Mouse (Mus musculus): ENCODE data around the gene E130309D02Rik.

Gene E130309D02Rik

DNA sequence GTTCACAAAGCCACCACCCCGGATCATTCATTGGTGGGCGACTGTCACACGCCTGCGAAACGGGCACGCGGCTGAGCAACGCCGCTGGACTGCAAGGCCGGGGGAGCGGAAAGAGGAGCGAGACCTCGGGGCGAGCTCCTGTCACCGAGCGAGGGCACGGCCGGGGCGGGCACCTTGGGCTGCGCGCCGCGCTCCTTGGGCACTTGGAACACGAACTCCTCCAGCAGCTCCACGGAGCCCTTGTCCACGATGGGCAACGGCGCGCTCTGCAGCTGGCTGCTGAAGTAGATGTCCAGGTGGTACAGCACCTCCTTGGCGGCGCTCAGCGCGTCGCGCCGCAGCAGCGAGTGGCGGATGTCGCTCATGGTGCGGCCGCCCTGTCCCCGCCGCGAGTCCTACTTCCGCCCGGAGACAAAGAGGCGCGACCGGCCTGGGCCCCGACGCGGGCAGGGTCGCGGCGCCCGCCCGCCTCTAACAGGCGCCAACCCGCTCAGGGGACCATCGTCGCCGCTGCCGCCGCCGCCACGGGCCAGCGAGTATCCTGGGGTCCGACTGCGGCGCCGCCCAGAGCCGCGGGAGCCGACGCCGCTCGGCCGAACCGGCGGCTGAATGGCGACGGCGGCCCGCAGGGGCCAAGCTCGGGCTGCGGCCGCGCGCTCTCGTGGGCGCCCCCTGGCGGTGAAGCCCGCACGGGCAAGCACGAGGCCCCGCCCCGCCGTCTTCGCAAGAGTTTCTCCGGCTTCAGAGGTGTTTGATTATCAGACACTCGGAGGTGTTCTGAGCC, at the start of gene E130309D02Rik:
E130309D02Rik (minus strand) TSS at position 631 of the 784 bp plus-strand sequence.
- peak; percentile 91 for DNase-seq

DNA sequence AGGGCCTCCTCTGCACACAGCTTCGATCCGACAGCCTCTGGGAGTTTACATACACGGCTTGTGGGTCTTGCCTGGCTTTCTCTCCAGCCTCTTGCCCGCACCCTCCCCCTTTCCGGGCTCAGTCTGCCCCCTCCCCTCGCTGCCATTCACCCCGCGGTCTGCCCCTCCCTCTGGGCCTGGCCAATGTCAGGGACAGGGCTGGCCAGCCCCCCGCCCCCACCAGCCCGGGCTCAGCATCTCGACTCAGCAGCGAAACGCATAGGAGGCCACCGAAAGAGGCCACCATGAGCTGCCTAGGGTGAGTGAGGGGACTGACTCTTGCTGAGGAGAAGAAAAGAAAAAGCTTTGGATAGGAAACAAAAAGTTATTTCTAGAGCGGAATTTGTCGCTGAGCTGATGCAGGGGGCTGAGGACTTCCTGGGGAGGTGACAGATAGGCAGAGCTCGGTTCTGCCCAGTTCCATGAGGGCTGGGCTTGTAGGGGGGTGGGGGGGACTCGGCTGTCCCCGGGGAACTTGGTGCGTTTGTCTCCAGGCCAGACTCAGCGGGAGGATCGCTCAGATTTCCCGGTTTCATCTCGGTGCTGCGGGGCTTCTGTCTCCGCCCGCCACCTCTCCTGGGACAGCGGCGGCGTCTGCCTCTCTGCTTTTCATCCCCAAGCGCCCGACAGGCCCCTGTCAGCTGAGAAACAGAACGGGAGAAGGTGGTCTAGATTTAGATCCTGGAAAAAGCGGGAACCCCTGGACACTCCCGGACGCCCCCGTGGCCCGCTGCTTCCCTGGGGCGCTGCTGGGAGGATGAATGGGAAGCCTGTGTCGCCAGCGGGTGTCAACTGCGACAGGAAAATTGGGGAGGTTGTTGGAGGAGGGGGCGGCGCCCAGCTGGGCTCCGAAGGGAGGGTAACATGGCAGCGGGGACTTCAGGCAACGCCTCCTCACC, 48.8 kb upstream of the E130309D02Rik start:
- DNase-seq, result no peak

DNA sequence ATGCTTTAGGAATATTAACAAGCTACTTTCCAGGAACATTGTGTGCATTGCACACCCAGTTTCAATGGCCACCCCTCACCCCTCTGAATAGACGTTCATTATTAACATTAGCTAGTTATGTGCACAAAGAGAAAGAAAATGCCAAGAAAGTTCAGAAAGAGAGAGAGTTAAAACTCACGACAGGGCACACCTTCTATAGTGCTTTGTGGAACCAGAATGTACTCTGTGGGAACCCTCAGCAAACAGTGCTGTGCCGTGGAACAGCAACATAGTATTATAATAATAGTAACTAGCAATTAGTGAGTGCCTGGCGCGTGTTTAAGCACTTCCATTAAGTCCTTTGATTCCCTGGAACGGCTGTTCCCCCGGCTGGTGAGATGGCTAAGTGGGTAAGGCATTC, 46.3 kb upstream of the E130309D02Rik start:
- DNase-seq, result no peak

DNA sequence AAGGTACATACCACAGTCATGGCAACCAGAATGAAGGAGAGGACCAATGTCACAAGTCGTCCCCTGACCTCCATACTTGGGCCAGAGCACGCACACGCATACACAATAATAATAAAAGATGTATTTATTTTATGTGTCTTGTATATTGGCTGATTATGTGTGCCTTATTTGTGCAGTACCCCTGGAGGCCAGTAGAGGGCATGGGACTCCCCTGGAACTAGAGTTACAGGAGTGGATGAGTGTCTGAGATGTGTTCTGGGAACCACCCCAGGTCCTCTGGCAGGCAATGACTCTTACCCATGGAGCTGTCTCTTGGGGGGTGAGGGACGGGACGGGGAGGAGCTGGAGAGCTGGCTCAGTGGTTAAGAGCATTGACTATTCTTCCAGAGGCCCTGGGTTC, 44.8 kb upstream of the E130309D02Rik start:
- no peak for DNase-seq

DNA sequence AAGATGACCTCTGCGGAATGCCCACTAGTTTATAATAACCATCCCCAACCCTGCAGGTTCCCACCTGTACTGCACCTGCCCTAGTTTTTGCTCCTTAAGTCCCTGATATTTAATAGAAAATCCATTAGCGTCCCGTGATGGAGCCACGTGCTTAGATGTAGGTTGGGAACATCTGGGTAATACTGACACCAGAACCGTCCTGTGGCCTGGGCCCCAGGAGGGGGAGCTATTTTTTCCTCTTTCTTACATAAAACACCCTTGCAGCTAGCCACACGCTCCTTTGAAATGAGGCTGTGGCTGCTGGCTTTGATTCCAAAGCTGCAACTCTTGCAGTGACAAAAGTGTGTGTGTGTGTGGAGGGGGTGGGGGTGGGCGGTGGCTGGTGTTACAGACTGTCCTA, 44.1 kb upstream of the E130309D02Rik start:
- no peak for DNase-seq

DNA sequence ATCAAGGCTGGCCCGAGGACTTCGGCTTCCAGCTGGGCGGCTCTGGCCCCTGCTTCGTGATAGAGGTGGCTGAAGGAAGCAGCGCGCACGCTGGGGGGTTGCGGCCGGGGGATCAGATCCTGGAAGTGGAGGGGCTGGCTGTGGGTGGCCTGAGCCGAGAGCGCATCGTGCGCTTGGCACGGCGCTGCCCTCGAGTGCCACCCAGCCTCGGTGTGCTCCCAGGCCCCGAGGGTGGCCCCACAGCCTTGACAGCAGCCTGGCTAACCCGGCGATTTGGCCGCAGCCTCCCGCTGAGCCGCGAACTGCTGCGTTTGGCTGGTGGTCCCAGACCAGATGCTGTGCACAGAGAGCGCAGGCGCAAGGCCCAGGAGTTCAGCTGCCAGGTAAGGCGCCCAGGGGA, 42.4 kb upstream of the E130309D02Rik start:
- no peak for DNase-seq

DNA sequence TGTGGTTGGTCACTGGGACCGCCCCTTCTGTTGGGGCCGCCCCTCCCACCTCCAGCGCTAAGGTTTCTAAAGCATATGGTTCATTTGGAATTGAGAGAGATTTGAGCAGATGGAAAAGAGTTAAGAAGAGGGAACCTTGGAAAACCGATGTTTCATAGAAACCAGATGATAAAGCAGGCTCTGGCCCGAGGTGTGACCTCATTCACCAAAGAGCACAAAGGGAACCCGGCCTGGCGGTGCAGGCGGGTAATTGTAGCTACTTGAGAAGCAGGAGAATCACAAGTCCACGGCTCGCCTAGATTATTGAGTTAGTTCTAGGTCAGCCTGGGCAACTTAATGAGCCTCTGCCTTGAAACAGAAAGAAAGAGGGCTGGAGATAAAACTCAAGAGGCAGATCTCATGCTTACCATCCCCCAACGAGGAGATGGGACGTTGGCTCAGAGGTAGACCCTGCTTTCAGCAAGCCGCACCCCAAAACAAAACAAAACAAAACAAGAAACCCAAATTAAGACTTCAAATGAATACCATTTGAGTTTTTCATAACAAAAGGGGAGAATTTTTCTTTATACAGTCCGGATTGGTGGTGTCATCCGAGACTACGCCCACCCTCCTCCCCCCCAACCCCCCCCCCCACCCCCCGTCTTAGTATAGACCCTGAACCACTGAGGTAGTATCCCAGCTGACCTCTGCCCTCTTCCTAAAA, 41.7 kb upstream of the E130309D02Rik start, which contains the start of gene Grid2ip:
Grid2ip (plus strand) TSS at position 653 of the 703 bp plus-strand sequence.
- DNase-seq, result no peak

DNA sequence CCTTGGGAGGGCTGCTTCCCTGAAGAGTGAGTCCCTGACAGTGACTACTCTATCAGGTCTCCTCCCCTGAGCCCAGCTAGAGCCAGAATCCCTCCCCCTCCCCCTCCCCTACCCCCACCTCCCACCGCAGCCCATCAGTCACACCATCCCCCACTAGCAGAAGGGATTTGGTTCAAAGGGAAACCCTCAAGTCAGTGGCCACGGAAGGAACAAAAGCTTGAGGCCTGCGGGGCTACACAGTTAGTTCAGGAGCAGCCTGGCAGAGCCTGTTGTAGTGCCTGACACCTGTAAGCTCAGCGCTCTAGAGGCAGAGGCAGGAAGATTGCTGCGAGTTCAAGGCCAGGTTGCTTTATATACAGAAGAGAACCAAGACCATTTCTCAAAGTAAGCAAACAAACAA, 40.9 kb upstream of the E130309D02Rik start:
- no peak for DNase-seq

DNA sequence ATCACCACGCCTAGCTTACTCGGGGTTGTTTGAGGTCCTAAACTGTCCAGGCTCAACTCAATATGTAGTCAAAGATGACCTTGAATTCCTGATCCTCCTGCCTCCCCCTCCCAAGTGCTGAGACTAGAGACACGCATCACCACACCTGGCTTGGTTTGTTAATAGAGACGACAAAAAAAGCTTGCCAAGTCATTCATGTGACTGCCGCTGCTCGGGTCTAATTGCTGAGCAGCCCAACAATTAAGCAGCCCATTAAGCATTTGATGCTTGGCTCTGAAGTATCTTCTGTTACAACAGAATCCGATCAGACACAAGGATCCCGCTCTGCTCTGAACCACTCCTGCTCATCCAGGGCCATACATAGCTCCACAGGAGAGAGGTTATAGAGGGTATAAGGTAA, 31.2 kb upstream of the E130309D02Rik start:
- no peak for DNase-seq

DNA sequence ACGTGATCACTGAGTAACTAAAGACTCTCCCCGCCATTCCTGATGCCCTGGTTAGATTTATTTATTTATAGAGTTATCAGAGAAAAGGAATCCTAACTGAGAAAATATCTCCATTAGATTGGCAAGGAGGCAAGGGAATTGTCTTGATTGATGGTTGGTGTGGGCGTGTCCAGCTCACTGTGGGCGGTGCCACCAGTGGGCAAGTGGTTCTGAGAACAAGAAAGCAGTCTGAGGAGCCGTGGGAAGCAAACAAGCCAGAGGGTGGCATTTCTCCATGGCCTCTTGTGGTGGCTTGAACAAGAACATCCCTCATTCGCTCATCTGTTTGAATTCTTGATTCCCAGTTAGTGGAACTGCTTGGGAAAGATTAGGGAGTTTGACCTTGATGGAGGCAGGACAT, 24.4 kb upstream of the E130309D02Rik start:
- DNase-seq, result no peak

DNA sequence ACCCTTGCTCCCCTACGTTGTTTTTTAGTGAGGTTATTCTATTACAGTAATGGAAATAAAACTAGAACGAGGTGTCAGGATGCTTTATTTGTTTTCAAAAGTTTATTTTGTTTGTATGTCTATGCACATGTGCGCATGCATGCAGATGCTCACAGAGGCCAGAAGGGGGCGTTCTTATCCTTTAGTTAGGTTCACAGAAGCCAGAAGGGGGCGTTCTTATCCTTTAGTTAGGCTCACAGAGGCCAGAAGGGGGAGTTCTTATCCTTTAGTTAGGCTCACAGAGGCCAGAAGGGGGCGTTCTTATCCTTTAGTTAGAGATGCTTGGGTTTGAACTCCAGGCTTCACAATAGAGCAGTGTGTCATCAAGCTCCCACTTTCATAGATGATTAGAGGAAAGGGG, 21.4 kb upstream of the E130309D02Rik start:
- no peak for DNase-seq

DNA sequence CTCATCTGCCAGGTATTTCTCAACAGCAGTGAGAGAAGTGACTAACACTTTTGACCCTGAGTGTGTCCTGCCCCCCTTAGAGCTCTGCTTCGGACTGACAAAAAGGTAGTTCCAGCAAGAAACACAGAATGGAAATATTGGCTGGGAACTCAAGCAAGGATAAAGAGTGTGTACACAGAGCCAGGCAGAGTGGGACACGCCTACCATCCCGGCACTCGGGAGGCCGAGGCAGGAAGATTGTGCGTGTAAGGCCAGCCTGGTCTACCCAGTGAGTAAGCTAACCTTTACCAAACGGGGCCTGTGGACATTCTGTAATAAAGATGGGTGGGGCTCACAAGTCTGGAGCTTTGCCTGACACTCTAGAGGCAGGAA, 19.9 kb upstream of the E130309D02Rik start:
- no peak for DNase-seq

DNA sequence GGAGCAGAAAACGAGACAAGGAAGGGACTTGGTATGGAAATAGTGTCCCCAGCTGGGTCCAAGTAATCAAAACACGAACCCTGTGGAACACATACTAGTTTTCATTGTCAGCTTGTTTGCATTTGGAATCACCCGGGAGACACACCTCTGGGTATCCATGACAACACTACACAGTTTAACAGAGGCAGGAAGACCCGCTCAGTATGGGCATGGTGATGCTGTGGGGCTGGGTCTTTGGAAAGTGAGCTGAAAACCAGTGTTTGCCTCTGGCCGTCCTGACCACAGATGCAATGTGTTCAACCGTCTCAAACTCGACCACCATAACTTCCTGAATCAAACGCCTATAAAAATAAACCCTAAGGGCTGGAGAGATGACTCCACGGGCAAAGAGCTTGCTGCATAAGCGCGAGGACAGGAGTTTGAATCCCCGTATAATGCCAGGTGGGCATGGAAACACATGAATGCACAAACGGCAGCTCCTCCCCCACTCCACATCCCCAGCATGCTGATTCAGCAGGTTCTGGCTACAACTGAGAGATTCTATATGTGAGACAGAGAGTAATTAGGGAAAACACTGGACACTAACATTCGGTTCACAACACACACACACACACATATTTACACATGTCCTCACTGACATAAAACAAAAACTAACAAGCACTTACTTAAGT, 19.4 kb upstream of the E130309D02Rik start:
- no peak for DNase-seq

DNA sequence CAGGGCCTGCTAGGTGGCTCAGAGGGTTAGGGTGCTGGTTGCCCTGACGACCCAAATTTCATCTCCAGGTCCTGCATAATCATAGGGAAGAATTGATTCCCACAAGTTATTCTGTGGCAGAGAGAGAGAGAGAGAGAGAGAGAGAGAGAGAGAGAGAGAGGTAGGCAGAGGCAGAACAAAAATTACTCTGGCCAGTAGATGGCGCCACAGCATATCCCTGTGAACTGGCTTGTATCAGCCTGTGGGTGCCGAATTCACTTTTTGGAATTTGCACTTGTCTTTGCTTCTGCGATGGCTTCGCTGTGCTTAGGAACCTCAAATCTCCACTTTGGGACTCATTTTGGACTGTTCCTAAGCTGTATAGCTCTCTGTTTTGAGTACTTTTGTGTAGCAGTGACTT, 18.7 kb upstream of the E130309D02Rik start:
- DNase-seq, result peak; percentile 88

DNA sequence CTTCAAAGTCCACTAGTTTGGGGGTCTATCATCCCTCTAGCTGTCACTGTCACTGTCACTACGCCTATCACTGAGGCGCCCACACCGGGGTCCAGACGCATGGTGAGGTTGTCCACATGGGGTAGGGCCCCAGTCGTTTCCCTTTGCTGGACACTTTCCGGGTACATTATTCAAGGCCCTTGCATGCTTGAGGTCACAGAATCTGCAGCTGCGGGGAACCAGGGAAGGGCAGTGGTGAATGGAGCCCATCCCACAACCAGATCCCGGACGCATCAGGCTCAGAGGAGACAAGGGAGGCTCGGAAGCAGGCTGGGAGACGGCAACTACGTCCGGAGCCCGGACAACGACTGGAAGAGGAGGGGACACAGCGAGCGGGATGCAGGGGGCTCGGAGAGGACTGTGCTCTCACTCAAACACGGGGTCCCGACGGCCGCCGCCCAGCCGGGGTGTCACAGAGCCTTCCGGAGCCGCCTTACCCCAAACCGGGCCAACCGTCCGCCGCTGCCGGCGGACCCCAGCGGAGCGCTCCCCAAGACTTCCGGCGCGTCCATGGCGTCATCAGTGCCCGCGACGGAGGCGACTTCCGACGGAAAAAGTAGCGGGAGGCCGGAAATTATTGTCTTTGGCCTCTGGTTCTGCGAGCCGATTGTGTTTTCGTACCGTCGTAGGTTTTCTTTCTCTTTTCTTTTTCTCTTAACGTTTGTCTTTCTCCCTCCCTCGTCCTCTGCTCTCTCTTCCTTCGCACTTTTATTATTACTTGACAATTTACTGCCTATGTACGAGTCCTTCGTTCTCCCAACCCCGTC, 13.7 kb upstream of the E130309D02Rik start, which contains the start of gene Zdhhc4:
Zdhhc4 (minus strand) TSS at position 567 of the 806 bp plus-strand sequence.
- peak; percentile 93 for DNase-seq

DNA sequence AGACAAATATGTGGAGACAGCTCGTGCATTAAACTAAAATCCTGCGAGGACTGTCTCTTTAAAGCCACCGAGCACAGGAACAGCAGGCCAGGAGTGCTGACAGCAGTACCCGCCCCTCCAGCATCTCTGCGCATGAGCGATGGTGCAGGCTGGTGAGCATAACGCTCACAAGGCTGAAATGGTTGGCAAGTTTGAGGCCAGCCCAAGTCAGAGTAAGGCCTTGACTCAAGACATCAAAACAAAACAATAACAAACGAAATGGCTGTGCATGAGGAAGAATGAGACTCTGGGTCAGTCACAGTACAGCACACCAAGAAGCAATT, 2.1 kb upstream of the E130309D02Rik start:
- no peak for DNase-seq

DNA sequence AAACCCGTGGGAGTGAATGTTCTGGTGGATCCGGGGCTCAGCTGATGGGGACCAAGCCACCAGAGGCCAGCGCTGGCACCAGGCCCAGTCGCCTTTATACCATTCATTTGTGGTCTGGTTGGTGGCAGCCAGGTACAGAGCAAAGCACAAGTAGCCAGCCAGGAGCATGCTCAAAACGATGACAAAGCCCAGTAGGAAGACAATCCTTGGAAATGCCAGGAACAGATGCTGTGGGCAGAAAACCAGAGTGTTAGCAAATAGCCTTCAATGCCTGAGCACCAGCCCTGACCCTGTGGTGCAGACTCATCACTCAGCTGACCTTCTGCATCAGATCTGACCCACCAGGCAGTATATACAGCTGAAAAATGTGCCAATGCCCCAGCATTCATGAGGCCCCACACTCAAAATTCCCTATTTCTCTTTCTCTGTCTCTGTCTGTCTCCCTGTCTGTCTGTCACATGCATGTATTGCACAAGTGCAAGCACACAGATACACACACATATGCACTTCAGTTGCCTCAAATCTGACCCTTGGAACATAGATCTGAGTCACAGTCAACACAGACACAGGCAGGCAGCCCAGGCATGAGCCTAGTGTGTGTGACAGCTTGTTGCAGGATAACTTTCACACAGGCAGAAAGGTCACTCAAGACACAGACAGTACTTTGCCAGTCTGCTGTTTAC, 1.6 kb upstream of the E130309D02Rik start:
- DNase-seq, result no peak

DNA sequence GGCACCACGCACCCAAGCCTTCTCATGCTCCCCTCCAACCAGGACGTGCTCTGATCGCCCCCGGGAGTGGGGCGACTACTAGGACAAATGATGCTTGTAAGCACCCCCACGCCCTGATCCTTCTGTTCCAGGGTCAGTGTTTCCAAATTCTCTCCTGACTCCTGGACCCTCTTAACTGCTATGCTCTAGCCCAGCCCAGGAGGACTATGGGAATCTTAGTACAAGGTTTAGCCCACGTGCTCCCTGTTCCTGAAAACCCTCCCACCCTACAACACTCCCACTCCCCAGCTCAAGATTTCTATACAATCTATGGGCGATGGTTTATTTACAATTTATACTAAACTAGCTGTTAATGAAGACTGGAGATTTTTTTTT, 341 bp upstream of the E130309D02Rik start:
- DNase-seq, result no peak

DNA sequence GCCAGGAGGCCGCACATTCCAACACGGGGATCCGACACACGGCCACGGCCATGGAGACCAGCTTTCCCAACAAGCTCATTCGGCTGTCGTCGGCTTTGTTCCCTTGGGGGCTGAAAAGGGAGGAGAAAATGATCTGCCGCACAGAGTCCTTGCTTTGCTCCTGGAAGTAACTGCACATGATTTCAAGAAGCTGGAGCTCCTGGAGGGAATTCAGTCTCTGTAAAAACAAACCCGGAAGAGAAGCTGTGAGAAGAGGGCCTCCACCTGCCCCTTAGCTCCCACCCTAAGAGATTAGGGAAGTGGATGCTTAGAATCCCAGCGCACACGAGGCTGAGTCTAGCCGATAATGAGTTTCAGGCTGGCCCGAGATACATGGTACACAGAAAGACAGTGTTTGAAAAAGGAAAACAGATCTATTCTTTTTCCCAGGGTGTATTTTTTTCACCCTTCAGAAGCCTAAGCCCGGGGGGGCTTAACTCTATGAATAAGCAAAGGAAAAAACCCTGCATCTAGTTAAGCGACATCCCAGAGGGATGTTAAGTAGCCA, 904 bp downstream of the E130309D02Rik start:
- DNase-seq, result no peak

DNA sequence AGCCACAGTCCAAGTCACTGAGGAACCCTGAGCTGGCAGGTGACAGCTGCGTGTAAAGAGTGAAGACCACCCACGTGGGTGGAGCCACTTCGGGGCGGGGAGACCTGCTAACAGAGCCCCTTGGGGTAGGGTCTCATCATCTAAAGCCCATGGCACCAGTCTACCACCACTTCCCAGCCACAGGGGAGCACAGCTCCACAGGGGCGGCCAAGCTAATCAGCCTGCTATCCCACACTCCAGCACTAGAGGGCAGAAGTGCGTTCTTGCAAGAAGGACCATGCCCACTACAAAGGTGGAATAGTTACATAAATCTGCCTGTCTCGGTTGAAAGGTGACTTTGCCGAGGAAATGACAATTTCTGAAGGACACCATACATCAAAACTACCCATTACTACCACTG, 3.3 kb downstream of the E130309D02Rik start:
- peak; percentile 90 for DNase-seq

DNA sequence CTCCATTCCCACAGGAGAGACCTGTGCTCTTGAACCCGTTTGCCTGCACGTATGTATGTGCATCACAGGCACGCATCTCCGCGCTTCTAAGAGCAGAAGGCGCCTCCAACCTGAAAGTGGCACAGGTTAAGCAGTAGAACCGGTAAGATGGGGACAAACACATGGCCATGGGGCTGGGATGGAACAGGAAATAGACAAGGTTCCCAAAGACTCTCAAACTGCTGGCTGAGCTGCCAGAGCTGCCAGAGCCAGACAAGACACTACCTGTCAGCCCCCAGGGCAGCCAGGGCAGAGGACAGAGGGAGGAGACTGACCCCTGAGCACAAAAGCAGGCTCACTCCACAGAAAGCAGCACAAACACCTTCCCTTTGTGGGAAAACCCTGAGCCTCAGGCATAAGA, 5.2 kb downstream of the E130309D02Rik start:
- no peak for DNase-seq
